Mouse (Mus musculus) forebrain, postnatal 0 days (tissue): ENCODE results near the gene Macrod1. TPM values are rescaled to one million over a fixed set of nuclear protein-coding genes. Genes with fewer than 3 reads are reported as not detected.

Experiments used
- ATAC-seq: fragments of 200-750 bp; cut with Nextera tagmentation; 2 replicates; pipeline ENCODE4 v1.8.0; 2017; ENCODE audit warnings: mild to moderate bottlenecking, moderate library complexity
- DNase-seq: peaks from one replicate; pipeline ENCODE4 v3.0.0-alpha.2; 2015
- H3K27ac ChIP-seq: fragments of 300-500 bp; sonication (generic); 2 replicates; pipeline ENCODE4 v1.5.1; 2014; ENCODE audit warnings: low read depth, mild to moderate bottlenecking, antibody characterized with exemption, low read length, moderate library complexity, mixed read lengths
- H3K27me3 ChIP-seq: fragments of 300-500 bp; sonication (generic); 2 replicates; pipeline ENCODE4 v1.6.1; 2014; ENCODE audit warnings: mild to moderate bottlenecking, low read length, mixed read lengths; ENCODE audit not compliant: insufficient read depth
- H3K36me3 ChIP-seq: fragments of 300-500 bp; sonication (generic); 2 replicates; pipeline ENCODE4 v1.6.1; 2014; ENCODE audit warnings: mild to moderate bottlenecking, moderate library complexity; ENCODE audit not compliant: insufficient read depth
- H3K4me1 ChIP-seq: fragments of 300-500 bp; sonication (generic); 2 replicates; pipeline ENCODE4 v1.6.1; 2014; ENCODE audit warnings: antibody characterized with exemption; ENCODE audit not compliant: insufficient read depth
- H3K4me2 ChIP-seq: fragments of 300-500 bp; sonication (generic); 2 replicates; pipeline ENCODE4 v1.6.1; 2014; ENCODE audit warnings: low read depth, mild to moderate bottlenecking, moderate library complexity
- H3K4me3 ChIP-seq: fragments of 300-500 bp; sonication (generic); 2 replicates; pipeline ENCODE4 v1.5.1; 2014; ENCODE audit warnings: low read depth, low read length, mixed read lengths
- H3K9ac ChIP-seq: fragments of 300-500 bp; sonication (generic); 2 replicates; pipeline ENCODE4 v1.6.1; 2014; ENCODE audit warnings: mild to moderate bottlenecking
- H3K9me3 ChIP-seq: fragments of 300-500 bp; sonication (generic); 2 replicates; pipeline ENCODE4 v1.6.1; 2016; ENCODE audit warnings: low read length
- CTCF ChIP-seq: sonication (generic); IDR thresholded peaks from 2 replicates; pipeline ENCODE4 v1.5.1; 2016; ENCODE audit warnings: antibody characterized with exemption, control low read depth, low read depth
- WGBS: fragments of 180-500 bp; shearing (Covaris S2); extraction: QIAGEN DNeasy Blood & Tissue Kit; methylation state at CpG from one replicate; pipeline ENCODE4 v1.1.7; 2014; 5-methylcytosine and 5-hydroxymethylcytosine counted together
- polyA plus RNA-seq: library from polyadenylated mRNA; unstranded; fragments of >200 nt; fragmentation: Nextera tagmentation; extraction: Ambion mirVana; gene quantifications from 2 replicates; pipeline ENCODE4 v1.2.1, GENCODE M21; 2015
- total RNA-seq: library from RNA; depleted of rRNA; stranded (reverse); fragments of >200 nt; gene quantifications from 2 replicates; pipeline ENCODE4 v1.2.3, GENCODE M21; 2014

Gene Macrod1
- total and polyA plus RNA-seq, 2 experiments from 2014 or later = 8.0 to 8.1 TPM

DNA sequence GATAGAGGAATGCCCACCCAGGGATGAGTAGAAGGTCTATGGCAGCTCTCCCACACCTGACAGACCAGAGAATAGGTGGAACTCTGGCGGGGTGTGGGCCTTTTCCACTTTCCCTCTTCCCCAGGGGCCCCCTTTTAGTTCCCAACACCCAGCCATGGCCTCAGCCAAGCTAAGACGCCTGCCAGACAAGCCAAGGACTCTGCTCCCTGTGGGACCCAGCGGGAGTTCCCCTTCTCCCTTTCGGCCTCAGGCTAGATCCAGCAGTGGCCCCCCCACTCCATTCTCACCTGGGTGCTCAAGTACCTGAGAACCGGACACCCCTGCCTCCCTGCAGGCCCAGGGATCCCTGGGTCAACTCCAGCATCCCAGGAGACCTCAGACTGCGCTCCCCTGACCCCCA is 165.6 kb downstream of the Macrod1 start:
- Histone ChIP-seq H3K4me1 (no peaks in the 10 kb centered on the region), H3K9me3 (no peaks in the 10 kb centered on the region), H3K36me3 (peaks cover 14% of the 10 kb centered on the region), H3K9ac (no peak overlapping the region), H3K4me3 (no peak overlapping the region), H3K4me2 (no peak overlapping the region), H3K27ac (no peak overlapping the region), H3K27me3 (no peaks in the 10 kb centered on the region)
- WGBS = 87% methylated on average over 6 of the region's 6 CpGs
- no peak for ATAC-seq
- no peak for TF ChIP-seq CTCF
- no peak for DNase-seq

GRCm38 (mm10) chr19:7223488-7223887 is 166.9 kb downstream of the Macrod1 start:
- Histone ChIP-seq H3K36me3 (peaks cover 27% of the 10 kb centered on the region), H3K4me3 (no peak overlapping the region), H3K4me1 (no peaks in the 10 kb centered on the region), H3K9ac (no peak overlapping the region), H3K27ac (no peak overlapping the region), H3K9me3 (no peaks in the 10 kb centered on the region), H3K27me3 (no peaks in the 10 kb centered on the region), H3K4me2 (no peak overlapping the region)
- no peak for ATAC-seq
- 0 out of 2 replicates have a peak, but pooled peaks have one; percentile 15 for TF ChIP-seq CTCF
- DNase-seq = no peak

DNA sequence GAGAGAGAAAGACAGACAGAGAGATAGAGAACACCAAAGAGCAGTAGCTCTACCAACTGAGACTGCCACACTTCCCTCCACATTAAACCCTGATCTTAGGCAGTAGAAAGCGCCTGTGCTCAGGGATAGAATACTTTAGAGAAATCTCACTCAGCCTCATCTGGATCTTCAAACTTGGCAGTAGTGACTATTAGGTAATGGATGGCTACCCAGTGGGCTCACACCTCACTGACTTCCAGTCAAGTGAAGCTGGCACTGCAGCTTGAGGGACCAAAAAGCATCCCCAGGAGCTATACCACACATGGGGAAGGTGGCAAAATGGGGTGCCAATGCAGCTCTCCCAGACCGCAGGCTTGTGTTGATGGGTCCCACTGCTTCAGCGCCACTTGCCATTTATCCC is 167.6 kb downstream of the Macrod1 start:
- ATAC-seq (no peak), DNase-seq (no peak)
- no peaks in the 10 kb centered on the region for H3K4me1 ChIP-seq
- 93% methylated on average over 3 of the region's 3 CpGs for WGBS
- H3K27ac ChIP-seq = no peak overlapping the region
- TF ChIP-seq CTCF = no peak
- H3K36me3 ChIP-seq = peaks cover 34% of the 10 kb centered on the region
- no peaks in the 10 kb centered on the region for H3K9me3 ChIP-seq
- H3K4me2 ChIP-seq = no peak overlapping the region
- H3K4me3 ChIP-seq = no peak overlapping the region
- no peak overlapping the region for H3K9ac ChIP-seq
- no peaks in the 10 kb centered on the region for H3K27me3 ChIP-seq

DNA sequence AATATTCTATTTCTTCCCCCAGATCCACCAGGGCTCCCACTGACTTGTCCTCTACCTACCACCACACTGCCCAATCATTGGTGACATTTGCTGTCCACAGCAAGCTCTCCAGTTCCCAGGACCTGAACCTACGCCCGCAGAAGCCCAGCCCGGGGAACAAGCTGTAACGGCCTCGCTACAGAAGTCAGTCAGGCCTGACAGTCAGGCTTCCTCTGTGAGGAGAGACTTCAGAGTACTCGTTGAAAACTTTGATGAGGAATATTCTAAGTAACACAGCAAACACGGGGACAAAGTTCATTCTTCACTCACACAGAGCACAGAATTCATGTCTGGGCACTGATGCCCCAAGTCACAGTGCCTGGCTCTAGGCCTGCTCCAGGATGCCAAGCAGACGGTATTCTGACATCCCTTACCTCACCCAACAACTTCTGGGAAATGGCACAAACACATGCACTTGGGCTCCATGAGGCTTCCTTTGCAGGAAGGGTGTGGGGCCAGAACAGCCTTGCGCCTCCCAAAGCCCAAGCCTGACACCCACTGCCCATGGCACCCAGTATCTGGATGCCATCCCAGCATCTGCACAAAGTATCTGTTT is 168.6 kb downstream of the Macrod1 start:
- Histone ChIP-seq H3K9ac (no peak overlapping the region), H3K27me3 (no peaks in the 10 kb centered on the region), H3K4me3 (no peak overlapping the region), H3K27ac (no peak overlapping the region), H3K9me3 (no peaks in the 10 kb centered on the region), H3K4me2 (no peak overlapping the region), H3K4me1 (no peaks in the 10 kb centered on the region), H3K36me3 (peaks cover 43% of the 10 kb centered on the region)
- no peak for TF ChIP-seq CTCF
- 86% methylated on average over 9 of the region's 9 CpGs for WGBS
- ATAC-seq (no peak), DNase-seq (no peak)

- WGBS = 74% methylated on average over 6 of the region's 6 CpGs
- no peaks in the 10 kb centered on the region for H3K27me3 ChIP-seq
- no peaks in the 10 kb centered on the region for H3K9me3 ChIP-seq
- no peaks in the 10 kb centered on the region for H3K4me1 ChIP-seq
- no peak overlapping the region for H3K27ac ChIP-seq
- DNase-seq (no peak), ATAC-seq (no peak)
- H3K9ac ChIP-seq = no peak overlapping the region
- no peak for TF ChIP-seq CTCF
- H3K4me3 ChIP-seq = no peak overlapping the region
- peaks cover 52% of the 10 kb centered on the region for H3K36me3 ChIP-seq
- H3K4me2 ChIP-seq = no peak overlapping the region
Measured at GRCm38 (mm10) chr19:7226511-7226914, 169.9 kb downstream of the Macrod1 start.

- Histone ChIP-seq H3K27ac (no peak overlapping the region), H3K4me1 (0 out of 2 replicates have a peak, but pooled peaks cover 1% of the 10 kb centered on the region), H3K27me3 (no peaks in the 10 kb centered on the region), H3K36me3 (peaks cover 37% of the 10 kb centered on the region), H3K4me2 (no peak overlapping the region), H3K9ac (no peak overlapping the region), H3K4me3 (no peak overlapping the region), H3K9me3 (no peaks in the 10 kb centered on the region)
- ATAC-seq (peak; percentile 96), DNase-seq (peak; percentile 89)
- peak; percentile 96 for TF ChIP-seq CTCF
- WGBS = 44% methylated on average over 8 of the region's 8 CpGs
Measured at GRCm38 (mm10) chr19:7234537-7235221, 178.1 kb downstream of the Macrod1 start.

DNA sequence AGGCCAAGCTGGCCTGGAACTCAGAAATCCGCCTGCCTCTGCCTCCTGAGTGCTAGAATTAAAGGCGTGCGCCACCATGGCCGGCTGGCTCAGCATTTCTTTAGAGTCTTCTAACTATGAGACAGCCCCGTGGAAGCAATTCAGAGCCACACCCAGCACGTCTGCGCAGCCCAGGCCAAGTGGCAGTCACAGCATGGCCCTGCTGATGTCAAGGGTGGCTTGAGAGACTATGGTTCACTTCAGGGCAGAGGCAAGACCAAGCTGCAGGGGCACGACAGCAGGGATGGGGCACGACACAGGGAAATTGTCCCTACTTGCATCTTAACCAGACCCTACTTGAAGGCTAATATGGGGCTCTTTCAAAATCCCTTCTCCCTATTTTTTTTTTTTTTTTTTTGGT is 178.9 kb downstream of the Macrod1 start:
- peaks cover 6% of the 10 kb centered on the region; the same call in 1 of the 2 replicates for H3K4me1 ChIP-seq
- no peak overlapping the region for H3K4me3 ChIP-seq
- DNase-seq (no peak), ATAC-seq (no peak)
- H3K4me2 ChIP-seq = no peak overlapping the region
- H3K9ac ChIP-seq = no peak overlapping the region
- no peak overlapping the region for H3K27ac ChIP-seq
- no peaks in the 10 kb centered on the region for H3K9me3 ChIP-seq
- H3K36me3 ChIP-seq = peaks cover 29% of the 10 kb centered on the region
- no peak for TF ChIP-seq CTCF
- H3K27me3 ChIP-seq = no peaks in the 10 kb centered on the region
- 94% methylated on average over 9 of the region's 9 CpGs for WGBS
